ENCODE assay signal across 25 mouse cellular contexts in genomic region chr9:109008081-109008480, GRCm38 (mm10). TPM values are rescaled to one million over a fixed set of nuclear protein-coding genes. Genes with fewer than 3 reads are reported as not detected.
DNase-seq lines count a peak whose midpoint lies in the region; ATAC-seq lines count a peak whose summit lies in the region.
"Had no signal": no experiment of that assay in that cellular context is flagged by ENCODE, and none has a peak within 500 bp of the region (broad histone marks: within the 10 kb centered on the region; RNA-seq: fewer than 3 reads in every experiment).

No protein-coding gene starts in this region.

- no peak overlapping the region for H3K4me2 ChIP-seq in embryonic facial prominence, embryonic 13.5 days
- no peak overlapping the region for H3K4me2 ChIP-seq in hindbrain, embryonic 13.5 days
- H3K4me2 ChIP-seq in hindbrain, embryonic 12.5 days (replicated peaks) = no peak overlapping the region
- H3K4me2 ChIP-seq in midbrain, embryonic 11.5 days = no peak overlapping the region
- H3K4me2 ChIP-seq in midbrain, embryonic 16.5 days (ENCODE audit: low read length) = no peak overlapping the region
- H3K4me2 ChIP-seq: embryonic facial prominence, embryonic 12.5 days; forebrain, embryonic 13.5 days had no signal

- intact Hi-C loops in heart, postnatal 10 days (cut with DNase I) = no loop called here

- ATAC-seq in embryonic facial prominence, embryonic 13.5 days (ENCODE audit: insufficient number of reproducible peaks, insufficient read depth, low FRiP score, low TSS enrichment, low read depth) = no peak
- ATAC-seq in hindbrain, embryonic 13.5 days (ENCODE audit: low FRiP score) = no peak
- ATAC-seq in hindbrain, embryonic 12.5 days (ENCODE audit: low FRiP score) = no peak
- no peak for ATAC-seq in midbrain, embryonic 11.5 days (ENCODE audit: low FRiP score)
- ATAC-seq in midbrain, embryonic 16.5 days = no peak
- ATAC-seq: CD4-positive, CD25-positive, alpha-beta regulatory T cell, adult 4 months; forebrain, embryonic 13.5 days; hindbrain, embryonic 16.5 days; inflammation-experienced regulatory T-cells, adult 6 months; intestine, postnatal 0 days had no signal

- 0 out of 2 replicates have a peak overlapping the region, but pooled peaks have one; percentile 21 for H3K9ac ChIP-seq in embryonic facial prominence, embryonic 13.5 days
- H3K9ac ChIP-seq in hindbrain, embryonic 13.5 days = 0 out of 2 replicates have a peak overlapping the region, but pooled peaks have one; percentile 2
- H3K9ac ChIP-seq in hindbrain, embryonic 12.5 days = no peak overlapping the region
- no peak overlapping the region for H3K9ac ChIP-seq in midbrain, embryonic 11.5 days (ENCODE audit: low read length)
- no peak overlapping the region for H3K9ac ChIP-seq in midbrain, embryonic 16.5 days (ENCODE audit: low read depth, low read length)
- H3K9ac ChIP-seq: embryonic facial prominence, embryonic 12.5 days had no signal

- DNase-seq in embryonic facial prominence, embryonic 10.5 days (ENCODE audit: low spot score) = no peak
- DNase-seq in heart, adult 11 months = peak; percentile 89
- DNase-seq in heart, postnatal 10 days = no peak
- peak; percentile 72 for DNase-seq in midbrain, embryonic 11.5 days (ENCODE audit: low spot score, missing footprints)
- DNase-seq: adrenal gland, adult 8-10 months; adrenal gland, postnatal 36 days; B cell, adult 2 months; cerebellum, adult 2 months; cerebellum, postnatal 10 days; embryo, embryonic 11 days; gastrocnemius, postnatal 10 days had no signal

- H3K9me3 ChIP-seq in embryonic facial prominence, embryonic 13.5 days = no peaks in the 10 kb centered on the region
- H3K9me3 ChIP-seq in embryonic facial prominence, embryonic 10.5 days = no peaks in the 10 kb centered on the region
- no peaks in the 10 kb centered on the region for H3K9me3 ChIP-seq in hindbrain, embryonic 13.5 days
- no peaks in the 10 kb centered on the region for H3K9me3 ChIP-seq in hindbrain, embryonic 12.5 days (replicated peaks)
- no peaks in the 10 kb centered on the region for H3K9me3 ChIP-seq in midbrain, embryonic 11.5 days (ENCODE audit: control insufficient read depth, low read length)
- H3K9me3 ChIP-seq in midbrain, embryonic 16.5 days (replicated peaks; ENCODE audit: control insufficient read depth, low read length, poor library complexity, severe bottlenecking) = no peaks in the 10 kb centered on the region
- H3K9me3 ChIP-seq: embryonic facial prominence, embryonic 12.5 days; forebrain, embryonic 13.5 days; G1E; hindbrain, embryonic 10.5 days had no signal

- H3K27ac ChIP-seq in embryonic facial prominence, embryonic 13.5 days = no peak overlapping the region
- H3K27ac ChIP-seq in embryonic facial prominence, embryonic 10.5 days (replicated peaks) = no peak overlapping the region; the same call in 1 of the 2 replicates
- no peak overlapping the region for H3K27ac ChIP-seq in hindbrain, embryonic 13.5 days
- H3K27ac ChIP-seq in hindbrain, embryonic 12.5 days = no peak overlapping the region
- H3K27ac ChIP-seq in midbrain, embryonic 11.5 days (ENCODE audit: low read depth, low read length) = no peak overlapping the region
- H3K27ac ChIP-seq in midbrain, embryonic 16.5 days (ENCODE audit: low read length) = no peak overlapping the region
- H3K27ac ChIP-seq: embryonic facial prominence, embryonic 12.5 days; forebrain, embryonic 13.5 days had no signal

- H3K4me3 ChIP-seq in embryonic facial prominence, embryonic 13.5 days = no peak overlapping the region
- H3K4me3 ChIP-seq in embryonic facial prominence, embryonic 10.5 days = no peak overlapping the region
- no peak overlapping the region for H3K4me3 ChIP-seq in hindbrain, embryonic 13.5 days
- no peak overlapping the region for H3K4me3 ChIP-seq in hindbrain, embryonic 12.5 days
- H3K4me3 ChIP-seq in midbrain, embryonic 11.5 days (ENCODE audit: low read depth, low read length) = no peak overlapping the region
- no peak overlapping the region for H3K4me3 ChIP-seq in midbrain, embryonic 16.5 days (ENCODE audit: low read depth, low read length)
- H3K4me3 ChIP-seq: embryonic facial prominence, embryonic 12.5 days; forebrain, embryonic 13.5 days; hindbrain, embryonic 10.5 days had no signal

- H3K36me3 ChIP-seq in embryonic facial prominence, embryonic 13.5 days = peaks cover 41% of the 10 kb centered on the region
- H3K36me3 ChIP-seq in embryonic facial prominence, embryonic 10.5 days (replicated peaks) = no peaks in the 10 kb centered on the region
- peaks cover 72% of the 10 kb centered on the region for H3K36me3 ChIP-seq in hindbrain, embryonic 13.5 days
- peaks cover 18% of the 10 kb centered on the region for H3K36me3 ChIP-seq in hindbrain, embryonic 12.5 days
- H3K36me3 ChIP-seq in midbrain, embryonic 11.5 days (ENCODE audit: control insufficient read depth, insufficient read depth, low read length) = no peaks in the 10 kb centered on the region; the same call in 1 of the 2 replicates
- H3K36me3 ChIP-seq in midbrain, embryonic 16.5 days (ENCODE audit: control insufficient read depth, insufficient read depth, low read length) = peaks cover 22% of the 10 kb centered on the region

- H3K4me1 ChIP-seq in embryonic facial prominence, embryonic 13.5 days = no peaks in the 10 kb centered on the region
- peaks cover 22% of the 10 kb centered on the region for H3K4me1 ChIP-seq in embryonic facial prominence, embryonic 10.5 days
- no peaks in the 10 kb centered on the region for H3K4me1 ChIP-seq in hindbrain, embryonic 13.5 days (replicated peaks)
- 0 out of 2 replicates have a peak, but pooled peaks cover 3% of the 10 kb centered on the region for H3K4me1 ChIP-seq in hindbrain, embryonic 12.5 days
- no peaks in the 10 kb centered on the region for H3K4me1 ChIP-seq in midbrain, embryonic 11.5 days (ENCODE audit: control insufficient read depth, insufficient read depth, low read length)
- no peaks in the 10 kb centered on the region for H3K4me1 ChIP-seq in midbrain, embryonic 16.5 days (ENCODE audit: control insufficient read depth, insufficient read depth, low read length)
- H3K4me1 ChIP-seq: forebrain, embryonic 13.5 days had no signal

- WGBS in embryonic facial prominence, embryonic 13.5 days = 84% methylated on average over 9 of the region's 9 CpGs
- WGBS in embryonic facial prominence, embryonic 10.5 days = 78% methylated on average over 9 of the region's 9 CpGs
- 81% methylated on average over 9 of the region's 9 CpGs for WGBS in hindbrain, embryonic 13.5 days
- 80% methylated on average over 9 of the region's 9 CpGs for WGBS in hindbrain, embryonic 12.5 days
- WGBS in midbrain, embryonic 11.5 days = 82% methylated on average over 9 of the region's 9 CpGs
- WGBS in midbrain, embryonic 16.5 days = 82% methylated on average over 9 of the region's 9 CpGs

- no peaks in the 10 kb centered on the region for H3K27me3 ChIP-seq in embryonic facial prominence, embryonic 13.5 days
- no peaks in the 10 kb centered on the region for H3K27me3 ChIP-seq in embryonic facial prominence, embryonic 10.5 days (replicated peaks; ENCODE audit: low read depth, poor library complexity, severe bottlenecking)
- no peaks in the 10 kb centered on the region for H3K27me3 ChIP-seq in hindbrain, embryonic 13.5 days
- H3K27me3 ChIP-seq in hindbrain, embryonic 12.5 days = no peaks in the 10 kb centered on the region
- H3K27me3 ChIP-seq in midbrain, embryonic 11.5 days (ENCODE audit: control insufficient read depth, insufficient read depth, low read length) = no peaks in the 10 kb centered on the region
- no peaks in the 10 kb centered on the region for H3K27me3 ChIP-seq in midbrain, embryonic 16.5 days (ENCODE audit: control insufficient read depth, insufficient read depth, low read depth, low read length)
- H3K27me3 ChIP-seq: embryonic facial prominence, embryonic 12.5 days; forebrain, embryonic 13.5 days had no signal

RNA-seq across cellular contexts. Expression of gene Pfkfb4, which starts 16.5 kb away (rescaled TPM):
- polyA plus RNA-seq in embryonic facial prominence, embryonic 13.5 days (2015; fragmentation: Nextera tagmentation; extraction: Ambion mirVana) = 17.1 and 19.0 TPM in 2 replicates
- polyA plus RNA-seq in embryonic facial prominence, embryonic 10.5 days (2016; fragmentation: Nextera tagmentation; extraction: Ambion mirVana) = 10.0 and 12.2 TPM in 2 replicates
- 1 to 10 TPM; 2.4 TPM for total RNA-seq in heart, postnatal 10 days (2021)
- polyA plus RNA-seq in hindbrain, embryonic 13.5 days (2015; fragmentation: Nextera tagmentation; extraction: Ambion mirVana) = 26.3 and 34.2 TPM in 2 replicates
- polyA plus RNA-seq in hindbrain, embryonic 12.5 days (2016; fragmentation: Nextera tagmentation; extraction: Ambion mirVana) = 20.1 and 24.0 TPM in 2 replicates
- 7.7 and 10.5 TPM in 2 replicates for polyA plus RNA-seq in midbrain, embryonic 11.5 days (2014; fragmentation: Nextera tagmentation; extraction: Ambion mirVana)
- polyA plus RNA-seq in midbrain, embryonic 16.5 days (2015; fragmentation: Nextera tagmentation; extraction: Ambion mirVana) = 31.5 and 31.9 TPM in 2 replicates

RNA-seq across cellular contexts. Expression of gene Ucn2, which starts 22.3 kb away (rescaled TPM):
- polyA plus RNA-seq in embryonic facial prominence, embryonic 13.5 days (2015; fragmentation: Nextera tagmentation; extraction: Ambion mirVana) = 0.30 and 0.83 TPM in 2 replicates
- not detected in 2 replicates for polyA plus RNA-seq in embryonic facial prominence, embryonic 10.5 days (2016; fragmentation: Nextera tagmentation; extraction: Ambion mirVana)
- not detected for total RNA-seq in heart, postnatal 10 days (2021)
- polyA plus RNA-seq in hindbrain, embryonic 13.5 days (2015; fragmentation: Nextera tagmentation; extraction: Ambion mirVana) = not detected in 2 replicates
- polyA plus RNA-seq in hindbrain, embryonic 12.5 days (2016; fragmentation: Nextera tagmentation; extraction: Ambion mirVana) = not detected in 2 replicates
- polyA plus RNA-seq in midbrain, embryonic 11.5 days (2014; fragmentation: Nextera tagmentation; extraction: Ambion mirVana) = 0.15 TPM in 1 of 2 replicates, not detected in the other
- not detected in 2 replicates for polyA plus RNA-seq in midbrain, embryonic 16.5 days (2015; fragmentation: Nextera tagmentation; extraction: Ambion mirVana)
- total RNA-seq: granulocyte monocyte progenitor cell, adult 5-6 weeks had no signal
- polyA plus RNA-seq: CD4-positive, CD25-positive, alpha-beta regulatory T cell, adult 4 months; forebrain, embryonic 13.5 days; G1E; heart, postnatal 0 days; hindbrain, embryonic 10.5 days; hindbrain, embryonic 16.5 days; inflammation-experienced regulatory T-cells, adult 6 months; intestine, postnatal 0 days had no signal

RNA-seq across cellular contexts. Expression of gene Shisa5, which starts 30.3 kb away (rescaled TPM):
- polyA plus RNA-seq in embryonic facial prominence, embryonic 13.5 days (2015; fragmentation: Nextera tagmentation; extraction: Ambion mirVana) = 65.4 and 76.0 TPM in 2 replicates
- 38.4 and 42.0 TPM in 2 replicates for polyA plus RNA-seq in embryonic facial prominence, embryonic 10.5 days (2016; fragmentation: Nextera tagmentation; extraction: Ambion mirVana)
- total RNA-seq in heart, postnatal 10 days (2021) = 10 to 100 TPM; 51.6 to 53.2 TPM
- polyA plus RNA-seq in hindbrain, embryonic 13.5 days (2015; fragmentation: Nextera tagmentation; extraction: Ambion mirVana) = 64.6 and 66.2 TPM in 2 replicates
- polyA plus RNA-seq in hindbrain, embryonic 12.5 days (2016; fragmentation: Nextera tagmentation; extraction: Ambion mirVana) = 52.3 and 56.6 TPM in 2 replicates
- 27.1 and 29.9 TPM in 2 replicates for polyA plus RNA-seq in midbrain, embryonic 11.5 days (2014; fragmentation: Nextera tagmentation; extraction: Ambion mirVana)
- polyA plus RNA-seq in midbrain, embryonic 16.5 days (2015; fragmentation: Nextera tagmentation; extraction: Ambion mirVana) = 60.1 and 68.9 TPM in 2 replicates

RNA-seq across cellular contexts. Expression of gene Trex1, which starts 51.5 kb away (rescaled TPM):
- polyA plus RNA-seq in embryonic facial prominence, embryonic 13.5 days (2015; fragmentation: Nextera tagmentation; extraction: Ambion mirVana) = 13.3 and 13.7 TPM in 2 replicates
- 8.4 and 10.3 TPM in 2 replicates for polyA plus RNA-seq in embryonic facial prominence, embryonic 10.5 days (2016; fragmentation: Nextera tagmentation; extraction: Ambion mirVana)
- total RNA-seq in heart, postnatal 10 days (2021) = 10 to 100 TPM in 1 of 2 experiments, 1 to 10 TPM in 1; 9.8 to 12.2 TPM
- 12.9 and 15.2 TPM in 2 replicates for polyA plus RNA-seq in hindbrain, embryonic 13.5 days (2015; fragmentation: Nextera tagmentation; extraction: Ambion mirVana)
- polyA plus RNA-seq in hindbrain, embryonic 12.5 days (2016; fragmentation: Nextera tagmentation; extraction: Ambion mirVana) = 8.0 and 9.9 TPM in 2 replicates
- polyA plus RNA-seq in midbrain, embryonic 11.5 days (2014; fragmentation: Nextera tagmentation; extraction: Ambion mirVana) = 7.1 and 7.3 TPM in 2 replicates
- polyA plus RNA-seq in midbrain, embryonic 16.5 days (2015; fragmentation: Nextera tagmentation; extraction: Ambion mirVana) = 12.1 and 13.7 TPM in 2 replicates

RNA-seq across cellular contexts. Expression of gene Col7a1, which starts 54.7 kb away (rescaled TPM):
- 24.6 and 26.0 TPM in 2 replicates for polyA plus RNA-seq in embryonic facial prominence, embryonic 13.5 days (2015; fragmentation: Nextera tagmentation; extraction: Ambion mirVana)
- polyA plus RNA-seq in embryonic facial prominence, embryonic 10.5 days (2016; fragmentation: Nextera tagmentation; extraction: Ambion mirVana) = 1.1 and 2.0 TPM in 2 replicates
- 1 to 10 TPM; 1.3 TPM for total RNA-seq in heart, postnatal 10 days (2021)
- polyA plus RNA-seq in hindbrain, embryonic 13.5 days (2015; fragmentation: Nextera tagmentation; extraction: Ambion mirVana) = 1.1 and 1.7 TPM in 2 replicates
- polyA plus RNA-seq in hindbrain, embryonic 12.5 days (2016; fragmentation: Nextera tagmentation; extraction: Ambion mirVana) = 3.1 and 3.9 TPM in 2 replicates
- polyA plus RNA-seq in midbrain, embryonic 11.5 days (2014; fragmentation: Nextera tagmentation; extraction: Ambion mirVana) = 1.1 and 2.2 TPM in 2 replicates
- 1.1 and 1.6 TPM in 2 replicates for polyA plus RNA-seq in midbrain, embryonic 16.5 days (2015; fragmentation: Nextera tagmentation; extraction: Ambion mirVana)
- polyA plus RNA-seq: CD4-positive, CD25-positive, alpha-beta regulatory T cell, adult 4 months had no signal

Comparison
In these comparisons a context has a peak if more than half of its experiments do, and no peak if none do; other contexts are left out.
1. H3K9ac ChIP-seq: peak in embryonic facial prominence, embryonic 13.5 days (single experiment) and hindbrain, embryonic 13.5 days (single experiment); none in hindbrain, embryonic 12.5 days (single experiment), midbrain, embryonic 11.5 days (single experiment) and midbrain, embryonic 16.5 days (single experiment).
2. DNase-seq: peak in heart, adult 11 months (single experiment) and midbrain, embryonic 11.5 days (single experiment); none in embryonic facial prominence, embryonic 10.5 days (single experiment) and heart, postnatal 10 days (0 of 2).